Mouse (Mus musculus): ENCODE data around the gene Adam10. TPM values are rescaled to one million over a fixed set of nuclear protein-coding genes. Genes with fewer than 3 reads are reported as not detected.

Gene Adam10
- total RNA-seq (2023): 10 to 100 TPM; 88.5 to 99.5 TPM

GRCm38 (mm10) chr9:70678682-70679131 lies at the start of gene Adam10:
TSS of gene Adam10 (plus strand) at chr9:70678997.

DNA sequence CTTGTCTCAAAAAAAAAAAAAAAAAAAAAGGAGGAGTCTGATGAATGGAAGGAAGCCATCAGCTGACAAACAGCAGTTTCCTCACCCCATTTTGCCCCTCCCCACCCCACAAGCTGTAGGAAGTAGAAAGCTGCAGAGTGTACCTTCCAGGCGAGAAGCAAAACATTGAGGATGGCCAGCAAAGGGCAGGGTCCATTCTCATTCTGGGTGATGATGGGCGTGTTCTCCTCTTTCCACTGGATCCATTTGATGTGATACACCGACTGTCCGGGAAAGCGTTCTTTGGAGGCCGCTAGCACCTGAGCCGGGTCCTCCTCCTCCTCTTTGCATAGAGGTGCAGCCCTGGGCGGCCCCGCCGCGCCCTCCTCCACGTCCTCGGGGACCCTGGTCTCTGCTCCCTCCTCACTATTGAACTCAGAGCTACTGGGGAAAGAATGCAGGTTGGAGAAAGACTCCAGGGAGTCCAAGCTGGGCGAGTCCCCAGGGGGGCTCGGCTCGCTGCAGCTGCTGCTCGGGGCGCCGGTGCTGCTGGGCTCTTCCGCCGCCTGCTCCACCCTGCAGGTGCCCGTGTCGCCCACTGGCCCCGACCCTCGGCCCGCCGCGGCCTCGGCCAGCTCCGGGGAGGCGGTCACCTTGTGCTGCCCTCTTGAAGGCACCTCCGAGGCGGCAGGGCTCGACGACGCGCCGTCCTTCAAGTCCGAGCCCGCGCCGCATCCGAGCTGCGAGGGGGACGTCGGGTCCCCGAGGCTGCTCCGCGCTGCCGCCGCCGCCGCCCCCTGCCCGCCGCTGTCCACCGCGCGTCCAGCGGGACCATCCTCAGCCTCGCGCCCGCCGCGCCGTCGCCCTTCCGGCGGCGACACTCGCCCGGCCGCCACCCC lies 22.4 kb upstream of the Adam10 start, which contains the start of gene Gm10642:
TSS of gene Gm10642 (plus strand) at position 122 of the 878 bp plus-strand sequence.

GRCm38 (mm10) chr9:70657013-70657967 lies 21.5 kb upstream of the Adam10 start, which contains the start of gene Mindy2:
TSS of gene Mindy2 (minus strand) at chr9:70657174.

Other genes with a start within 250 kb of the Adam10 start
- gene Rnf111, start 175.3 kb upstream of the Adam10 start, total RNA-seq (2023): 100 to 1,000 TPM; 102 to 116 TPM
- 100 to 1,000 TPM; 109 to 111 TPM for gene Sltm, start 136.2 kb upstream of the Adam10 start, total RNA-seq (2023)
- gene Gm10642, start 22.7 kb upstream of the Adam10 start, total RNA-seq (2023): 1 to 10 TPM; 2.2 to 2.8 TPM
- 10 to 100 TPM; 44.1 to 45.5 TPM for gene Mindy2, start 21.8 kb upstream of the Adam10 start, total RNA-seq (2023)